Mouse (Mus musculus) megakaryocyte, embryonic 14.5 days (primary cell): ENCODE data around the gene Cryzl2.

Experiments
- FLI1 ChIP-seq: IDR thresholded peaks from 2 replicates; pipeline ENCODE4 v1.6.1; 2012; ENCODE audit warnings: low read length, inconsistent platforms, mixed read lengths
- GATA1 ChIP-seq: IDR thresholded peaks from 3 replicates; pipeline ENCODE4 v1.6.1; 2012; ENCODE audit warnings: mixed read lengths, low read length, inconsistent platforms, borderline replicate concordance

GRCm38 (mm10) chr1:157518111-157518523, 59.7 kb downstream of the Cryzl2 start:
- TF ChIP-seq FLI1 (no peak), GATA1 (no peak)
